Mouse (Mus musculus): ENCODE measurements around the gene Zbtb2. TPM values are rescaled to one million over a fixed set of nuclear protein-coding genes. Genes with fewer than 3 reads are reported as not detected.

Zbtb2 gene
- polyA plus RNA-seq, 1 experiment from 2014 or later = 11.7 TPM

- no peaks in the 10 kb centered on the region for H3K36me3 ChIP-seq (ENCODE audit: control insufficient read depth, insufficient read depth, low read length)
Observed at GRCm38 (mm10) chr10:4332228-4332979, 55.5 kb downstream of the Zbtb2 start.

GRCm38 (mm10) chr10:4327716-4328115, 60.2 kb downstream of the Zbtb2 start:
- ATAC-seq = no peak

More at GRCm38 (mm10) chr10:4332228-4332979, 55.5 kb downstream of the Zbtb2 start:
- WGBS = 34% methylated on average over 7 of the region's 7 CpGs
- H3K27me3 ChIP-seq (replicated peaks; ENCODE audit: control insufficient read depth, insufficient read depth, low read length) = no peaks in the 10 kb centered on the region
- no peak overlapping the region for H3K9ac ChIP-seq (ENCODE audit: low read depth, low read length)
- H3K27ac ChIP-seq (ENCODE audit: low read depth, low read length) = no peak overlapping the region
- no peak for ATAC-seq
- no peaks in the 10 kb centered on the region for H3K9me3 ChIP-seq (ENCODE audit: control insufficient read depth, low read length)
- no peak overlapping the region for H3K4me3 ChIP-seq (ENCODE audit: low read length)
- peaks cover 14% of the 10 kb centered on the region for H3K4me1 ChIP-seq (ENCODE audit: control insufficient read depth, insufficient read depth, low read depth, low read length)
- H3K4me2 ChIP-seq (ENCODE audit: low read length) = no peak overlapping the region

GRCm38 (mm10) chr10:4325562-4325961, 62.3 kb downstream of the Zbtb2 start:
- no peaks in the 10 kb centered on the region for H3K9me3 ChIP-seq (ENCODE audit: control insufficient read depth, low read length)
- H3K27me3 ChIP-seq (replicated peaks; ENCODE audit: control insufficient read depth, insufficient read depth, low read length) = no peaks in the 10 kb centered on the region
- H3K4me3 ChIP-seq (ENCODE audit: low read length) = no peak overlapping the region
- no peaks in the 10 kb centered on the region for H3K4me1 ChIP-seq (ENCODE audit: control insufficient read depth, insufficient read depth, low read depth, low read length)
- H3K9ac ChIP-seq (ENCODE audit: low read depth, low read length) = no peak overlapping the region
- 52% methylated on average over 5 of the region's 5 CpGs for WGBS
- H3K27ac ChIP-seq (ENCODE audit: low read depth, low read length) = no peak overlapping the region
- no peak for ATAC-seq
- no peak overlapping the region for H3K4me2 ChIP-seq (ENCODE audit: low read length)
- no peaks in the 10 kb centered on the region for H3K36me3 ChIP-seq (ENCODE audit: control insufficient read depth, insufficient read depth, low read length)

More at GRCm38 (mm10) chr10:4327716-4328115, 60.2 kb downstream of the Zbtb2 start:
- Histone ChIP-seq H3K9ac (ENCODE audit: low read depth, low read length) (no peak overlapping the region), H3K4me2 (ENCODE audit: low read length) (no peak overlapping the region), H3K27ac (ENCODE audit: low read depth, low read length) (no peak overlapping the region), H3K4me3 (ENCODE audit: low read length) (no peak overlapping the region), H3K36me3 (ENCODE audit: control insufficient read depth, insufficient read depth, low read length) (no peaks in the 10 kb centered on the region), H3K4me1 (ENCODE audit: control insufficient read depth, insufficient read depth, low read depth, low read length) (no peaks in the 10 kb centered on the region), H3K27me3 (replicated peaks; ENCODE audit: control insufficient read depth, insufficient read depth, low read length) (no peaks in the 10 kb centered on the region), H3K9me3 (ENCODE audit: control insufficient read depth, low read length) (no peaks in the 10 kb centered on the region)
- WGBS = 32% methylated on average over 1 of the region's 1 CpGs

GRCm38 (mm10) chr10:4323885-4324284, 64.0 kb downstream of the Zbtb2 start:
- Histone ChIP-seq H3K27me3 (replicated peaks; ENCODE audit: control insufficient read depth, insufficient read depth, low read length) (no peaks in the 10 kb centered on the region), H3K4me3 (ENCODE audit: low read length) (no peak overlapping the region), H3K4me1 (ENCODE audit: control insufficient read depth, insufficient read depth, low read depth, low read length) (no peaks in the 10 kb centered on the region), H3K9ac (ENCODE audit: low read depth, low read length) (no peak overlapping the region), H3K9me3 (ENCODE audit: control insufficient read depth, low read length) (no peaks in the 10 kb centered on the region), H3K36me3 (ENCODE audit: control insufficient read depth, insufficient read depth, low read length) (no peaks in the 10 kb centered on the region), H3K27ac (ENCODE audit: low read depth, low read length) (no peak overlapping the region), H3K4me2 (ENCODE audit: low read length) (no peak overlapping the region)
- ATAC-seq = no peak
- 68% methylated on average over 8 of the region's 8 CpGs for WGBS

Other genes starting within 250 kb of the Zbtb2 start
- 42.4 and 50.7 TPM in 2 replicates for gene Akap12, start 121.7 kb downstream of the Zbtb2 start, polyA plus RNA-seq (2015; fragmentation: Nextera tagmentation; extraction: Ambion mirVana)
- 41.9 and 49.2 TPM in 2 replicates for gene Rmnd1, start 44.3 kb upstream of the Zbtb2 start, polyA plus RNA-seq (2015; fragmentation: Nextera tagmentation; extraction: Ambion mirVana)
- 10.6 and 10.9 TPM in 2 replicates for gene Armt1, start 44.4 kb upstream of the Zbtb2 start, polyA plus RNA-seq (2015; fragmentation: Nextera tagmentation; extraction: Ambion mirVana)
- 0.47 and 0.54 TPM in 2 replicates for gene Ccdc170, start 94.4 kb upstream of the Zbtb2 start, polyA plus RNA-seq (2015; fragmentation: Nextera tagmentation; extraction: Ambion mirVana)
- gene Esr1, start 223.5 kb upstream of the Zbtb2 start, polyA plus RNA-seq (2015; fragmentation: Nextera tagmentation; extraction: Ambion mirVana) = 0.27 and 0.63 TPM in 2 replicates